Mouse (Mus musculus): ENCODE measurements around the gene Gpr62.
"Not testable (repeated sequence)": the region's sequence is repeated elsewhere in the genome, so short reads cannot be mapped to it uniquely, and the experiment has no call there.

Gene Gpr62

GRCm38 (mm10) chr9:106465571-106466200 lies at the start of gene Gpr62:
Gene Gpr62 (minus strand): TSS chr9:106465938.
- peak in 1 of 2 experiments; percentile 77 for DNase-seq (ENCODE audit: low spot score in 2 of 2)

GRCm38 (mm10) chr9:106514273-106514672 lies 48.5 kb upstream of the Gpr62 start, which contains the start of gene Iqcf5:
Gene Iqcf5 (plus strand): TSS chr9:106514573.
- no peak for DNase-seq (ENCODE audit: low spot score in 2 of 2)

GRCm38 (mm10) chr9:106513566-106513965 lies 47.8 kb upstream of the Gpr62 start:
- no peak for DNase-seq (ENCODE audit: low spot score in 2 of 2)

GRCm38 (mm10) chr9:106512729-106513450 lies 47.2 kb upstream of the Gpr62 start:
- peak in 1 of 2 experiments; percentile 13 for DNase-seq (ENCODE audit: low spot score in 2 of 2)

- DNase-seq (ENCODE audit: low spot score in 2 of 2): peak in 1 of 2 experiments; percentile 9
These were observed 43.6 kb upstream of the Gpr62 start for GRCm38 (mm10) chr9:106509356-106509755.

- no peak for DNase-seq (ENCODE audit: low spot score in 2 of 2)
These were observed 38.5 kb upstream of the Gpr62 start for GRCm38 (mm10) chr9:106504246-106504645.

GRCm38 (mm10) chr9:106501846-106502245 lies 36.1 kb upstream of the Gpr62 start:
- DNase-seq (ENCODE audit: low spot score in 2 of 2): no peak

GRCm38 (mm10) chr9:106499667-106500066 lies 33.9 kb upstream of the Gpr62 start, which contains the start of gene Iqcf1:
Gene Iqcf1 (plus strand): TSS chr9:106499967.
- DNase-seq (ENCODE audit: low spot score in 2 of 2): no peak

- not testable (repeated sequence) for DNase-seq (ENCODE audit: low spot score in 2 of 2)
These were observed 21.9 kb upstream of the Gpr62 start for GRCm38 (mm10) chr9:106487602-106488001.

GRCm38 (mm10) chr9:106485076-106485475 lies 19.3 kb upstream of the Gpr62 start:
- no peak for DNase-seq (ENCODE audit: low spot score in 2 of 2)

- no peak for DNase-seq (ENCODE audit: low spot score in 2 of 2)
These were observed 17.9 kb upstream of the Gpr62 start for GRCm38 (mm10) chr9:106483606-106484005.

GRCm38 (mm10) chr9:106483136-106483535 lies 17.4 kb upstream of the Gpr62 start:
- DNase-seq (ENCODE audit: low spot score in 2 of 2): no peak

- DNase-seq (ENCODE audit: low spot score in 2 of 2): no peak
These were observed 16.9 kb upstream of the Gpr62 start for GRCm38 (mm10) chr9:106482578-106483115.

GRCm38 (mm10) chr9:106481676-106482075 lies 15.9 kb upstream of the Gpr62 start:
- DNase-seq (ENCODE audit: low spot score in 2 of 2): no peak

- DNase-seq (ENCODE audit: low spot score in 2 of 2): peak in 1 of 2 experiments; percentile 0
These were observed 15.3 kb upstream of the Gpr62 start for GRCm38 (mm10) chr9:106481075-106481474.

- peak in 1 of 2 experiments; percentile 1 for DNase-seq (ENCODE audit: low spot score in 2 of 2)
These were observed 14.8 kb upstream of the Gpr62 start for GRCm38 (mm10) chr9:106480541-106480940.

GRCm38 (mm10) chr9:106478101-106478500 lies 12.4 kb upstream of the Gpr62 start:
- peak in 1 of 2 experiments; percentile 1 for DNase-seq (ENCODE audit: low spot score in 2 of 2)

- DNase-seq (ENCODE audit: low spot score in 2 of 2): no peak
These were observed 11.9 kb upstream of the Gpr62 start for GRCm38 (mm10) chr9:106477649-106478048.

GRCm38 (mm10) chr9:106476924-106477484 lies 11.3 kb upstream of the Gpr62 start, which contains the start of gene Parp3:
Gene Parp3 (minus strand): TSS chr9:106476949.
- DNase-seq (ENCODE audit: low spot score in 2 of 2): peak; percentile 100

- DNase-seq (ENCODE audit: low spot score in 2 of 2): no peak
These were observed 10.5 kb upstream of the Gpr62 start for GRCm38 (mm10) chr9:106476002-106476923.

GRCm38 (mm10) chr9:106475663-106476001 lies 9.9 kb upstream of the Gpr62 start, which contains the start of gene Rrp9:
Gene Rrp9 (plus strand): TSS chr9:106475963.
- peak in 1 of 2 experiments; percentile 3 for DNase-seq (ENCODE audit: low spot score in 2 of 2)

Measured in left cerebral cortex, adult 9 months (tissue).